Mouse (Mus musculus): ENCODE data around the gene Ctsc.

- no peak for TF ChIP-seq TAL1 (IDR thresholded peaks at IDR 0.05; ENCODE audit: low read length)
- no peak for TF ChIP-seq GATA1 (IDR thresholded peaks at IDR 0.05; ENCODE audit: low read length)
Measured at GRCm38 (mm10) chr7:88259155-88259925, 18.5 kb upstream of the Ctsc start.

All from erythroblast, embryonic 14.5 days (primary cell).